Comparison of ENCODE assay signal across 8 mouse cellular contexts in genomic region chr11:89299784-89300775, GRCm38 (mm10). TPM values are rescaled to one million over a fixed set of nuclear protein-coding genes. Genes with fewer than 3 reads are reported as not detected.
DNase-seq lines count a peak whose midpoint lies in the region; ATAC-seq and TF ChIP-seq lines count a peak whose summit lies in the region.

No protein-coding gene starts in this region.

- WGBS in heart, postnatal 0 days = 9% methylated on average over 24 of the region's 26 CpGs
- 6% methylated on average over 23 of the region's 26 CpGs for WGBS in heart, adult 2 months
- WGBS in embryonic facial prominence, embryonic 11.5 days = 2% methylated on average over 25 of the region's 26 CpGs
- 7% methylated on average over 19 of the region's 26 CpGs for WGBS in intestine, embryonic 15.5 days
- WGBS in neural tube, embryonic 14.5 days = under 1% methylated on average over 26 of the region's 26 CpGs
- 12% methylated on average over 26 of the region's 26 CpGs for whole genome bisulfite sequencing in thymus, adult 2 months

- no peak for TF ChIP-seq POLR2A in heart, adult 2 months (IDR thresholded peaks at IDR 0.05; ENCODE audit: insufficient read depth, low read depth, low read length)
- TF ChIP-seq POLR2A in thymus, adult 2 months (IDR thresholded peaks at IDR 0.05; ENCODE audit: control insufficient read depth, extremely low read depth, insufficient read depth, low read length, poor library complexity) = no peak

- no peak overlapping the region for H3K27ac ChIP-seq in heart, postnatal 0 days (ENCODE audit: low read depth)
- H3K27ac ChIP-seq in heart, adult 2 months = no peak overlapping the region
- no peak overlapping the region for H3K27ac ChIP-seq in embryonic facial prominence, embryonic 11.5 days (replicated peaks; ENCODE audit: low read depth, low read length)
- no peak overlapping the region for H3K27ac ChIP-seq in intestine, embryonic 15.5 days
- H3K27ac ChIP-seq in neural tube, embryonic 14.5 days (ENCODE audit: low read depth, low read length) = no peak overlapping the region
- H3K27ac ChIP-seq in thymus, adult 2 months (ENCODE audit: control insufficient read depth, insufficient read depth, low read length) = no peak overlapping the region

- no peak for DNase-seq in heart, postnatal 0 days (ENCODE audit: low spot score)
- no peak for DNase-seq in heart, adult 2 months
- DNase-seq in embryonic facial prominence, embryonic 11.5 days (ENCODE audit: low spot score) = no peak
- DNase-seq in thymus, adult 2 months = no peak
- DNase-seq in ovary, postnatal 14 days (ENCODE audit: low spot score) = no peak
- no peak for DNase-seq in gastrocnemius, postnatal 25 days

- no peaks in the 10 kb centered on the region for H3K36me3 ChIP-seq in heart, postnatal 0 days (replicated peaks; ENCODE audit: control insufficient read depth, insufficient read depth, low read length)
- no peaks in the 10 kb centered on the region for H3K36me3 ChIP-seq in heart, adult 2 months (ENCODE audit: control insufficient read depth, insufficient read depth, low read length)
- no peaks in the 10 kb centered on the region for H3K36me3 ChIP-seq in embryonic facial prominence, embryonic 11.5 days (replicated peaks; ENCODE audit: control insufficient read depth, insufficient read depth, low read depth, low read length)
- H3K36me3 ChIP-seq in intestine, embryonic 15.5 days = no peaks in the 10 kb centered on the region
- H3K36me3 ChIP-seq in neural tube, embryonic 14.5 days (ENCODE audit: control insufficient read depth, insufficient read depth, low read length) = no peaks in the 10 kb centered on the region
- H3K36me3 ChIP-seq in thymus, adult 2 months (ENCODE audit: control insufficient read depth, insufficient read depth, low read length) = no peaks in the 10 kb centered on the region

- ATAC-seq in heart, postnatal 0 days (ENCODE audit: insufficient read depth, low read depth) = no peak
- ATAC-seq in embryonic facial prominence, embryonic 11.5 days (replicated peaks; ENCODE audit: insufficient number of reproducible peaks, low FRiP score, low TSS enrichment, low read depth) = no peak
- no peak for ATAC-seq in intestine, embryonic 15.5 days
- ATAC-seq in neural tube, embryonic 14.5 days (ENCODE audit: low read depth) = no peak

- H3K9ac ChIP-seq in heart, postnatal 0 days (replicated peaks; ENCODE audit: low read depth, low read length) = no peak overlapping the region
- H3K9ac ChIP-seq in heart, adult 2 months (ENCODE audit: low read depth, low read length) = no peak overlapping the region
- H3K9ac ChIP-seq in embryonic facial prominence, embryonic 11.5 days (replicated peaks; ENCODE audit: low read length) = no peak overlapping the region
- no peak overlapping the region for H3K9ac ChIP-seq in intestine, embryonic 15.5 days
- no peak overlapping the region; the same call in 1 of the 2 replicates for H3K9ac ChIP-seq in neural tube, embryonic 14.5 days (replicated peaks; ENCODE audit: low read depth, low read length)

- H3K9me3 ChIP-seq in heart, postnatal 0 days (replicated peaks; ENCODE audit: control insufficient read depth, low read length) = no peaks in the 10 kb centered on the region
- H3K9me3 ChIP-seq in embryonic facial prominence, embryonic 11.5 days (replicated peaks; ENCODE audit: control insufficient read depth, low read length) = no peaks in the 10 kb centered on the region
- H3K9me3 ChIP-seq in intestine, embryonic 15.5 days = no peaks in the 10 kb centered on the region
- H3K9me3 ChIP-seq in neural tube, embryonic 14.5 days (ENCODE audit: control insufficient read depth, low read length) = no peaks in the 10 kb centered on the region

- peaks cover 10% of the 10 kb centered on the region; the same call in 1 of the 2 replicates for H3K4me1 ChIP-seq in heart, postnatal 0 days (ENCODE audit: control insufficient read depth, insufficient read depth)
- no peaks in the 10 kb centered on the region for H3K4me1 ChIP-seq in heart, adult 2 months (ENCODE audit: control insufficient read depth, insufficient read depth, low read length)
- no peaks in the 10 kb centered on the region; the same call in 1 of the 2 replicates for H3K4me1 ChIP-seq in embryonic facial prominence, embryonic 11.5 days (ENCODE audit: control insufficient read depth, insufficient read depth, low read length)
- H3K4me1 ChIP-seq in intestine, embryonic 15.5 days (replicated peaks) = peaks cover 22% of the 10 kb centered on the region
- H3K4me1 ChIP-seq in neural tube, embryonic 14.5 days (ENCODE audit: control insufficient read depth, insufficient read depth, low read length) = peaks cover 14% of the 10 kb centered on the region
- peaks cover 17% of the 10 kb centered on the region for H3K4me1 ChIP-seq in thymus, adult 2 months (replicated peaks; ENCODE audit: control insufficient read depth, insufficient read depth, low read length)

- TF ChIP-seq CTCF in heart, postnatal 0 days (IDR thresholded peaks at IDR 0.05; ENCODE audit: low read depth) = no peak
- no peak for TF ChIP-seq CTCF in heart, adult 2 months (IDR thresholded peaks at IDR 0.05)
- TF ChIP-seq CTCF in thymus, adult 2 months (IDR thresholded peaks at IDR 0.05; ENCODE audit: borderline replicate concordance, control insufficient read depth, extremely low read depth, insufficient read depth, low read length, poor library complexity) = no peak

- peak overlapping the region; percentile 96 for H3K4me2 ChIP-seq in heart, postnatal 0 days (ENCODE audit: low read depth, low read length)
- H3K4me2 ChIP-seq in embryonic facial prominence, embryonic 11.5 days (ENCODE audit: low read depth, low read length) = peak overlapping the region; percentile 89
- peak overlapping the region; percentile 83 for H3K4me2 ChIP-seq in intestine, embryonic 15.5 days (replicated peaks)
- H3K4me2 ChIP-seq in neural tube, embryonic 14.5 days (ENCODE audit: low read depth, low read length) = peak overlapping the region; percentile 74

- peaks cover 46% of the 10 kb centered on the region for H3K27me3 ChIP-seq in heart, postnatal 0 days (ENCODE audit: control insufficient read depth, insufficient read depth, low read length)
- peaks cover 16% of the 10 kb centered on the region for H3K27me3 ChIP-seq in heart, adult 2 months (ENCODE audit: control insufficient read depth, insufficient read depth, low read length)
- H3K27me3 ChIP-seq in embryonic facial prominence, embryonic 11.5 days (ENCODE audit: control insufficient read depth, insufficient read depth, low read length) = peaks cover 8% of the 10 kb centered on the region
- peaks cover 35% of the 10 kb centered on the region for H3K27me3 ChIP-seq in intestine, embryonic 15.5 days (replicated peaks)
- no peaks in the 10 kb centered on the region for H3K27me3 ChIP-seq in neural tube, embryonic 14.5 days (ENCODE audit: control insufficient read depth, insufficient read depth, low read length)
- peaks cover 22% of the 10 kb centered on the region for H3K27me3 ChIP-seq in thymus, adult 2 months (ENCODE audit: control insufficient read depth, insufficient read depth, low read length)

- TF ChIP-seq EP300 in heart, postnatal 0 days (IDR thresholded peaks at IDR 0.05; ENCODE audit: low read depth) = no peak
- TF ChIP-seq EP300 in heart, adult 2 months (IDR thresholded peaks at IDR 0.05; ENCODE audit: insufficient read depth, low read depth, low read length) = no peak

- no peaks in the 10 kb centered on the region for H3K79me2 ChIP-seq in heart, adult 2 months (replicated peaks; ENCODE audit: control insufficient read depth, insufficient read depth, low read length)

- no peak overlapping the region for H3K4me3 ChIP-seq in heart, postnatal 0 days (ENCODE audit: low read depth, low read length)
- H3K4me3 ChIP-seq in heart, adult 2 months = no peak overlapping the region
- peak overlapping the region; percentile 23 for H3K4me3 ChIP-seq in embryonic facial prominence, embryonic 11.5 days (ENCODE audit: low read depth, low read length)
- H3K4me3 ChIP-seq in intestine, embryonic 15.5 days (replicated peaks) = peak overlapping the region; percentile 19
- H3K4me3 ChIP-seq in neural tube, embryonic 14.5 days (ENCODE audit: low read depth, low read length) = peak overlapping the region; percentile 33
- H3K4me3 ChIP-seq in thymus, adult 2 months (ENCODE audit: control insufficient read depth, insufficient read depth, low read length) = no peak overlapping the region

- intact Hi-C loops in heart, adult 2 months (cut with DNase I) = loop anchor here (5.0 to 10.0 kb wide), 2 partner anchors 218 to 315 kb away; no protein-coding TSS in a partner anchor

RNA-seq across cellular contexts. Expression of gene Nog, which starts 2.1 kb away (rescaled TPM):
- total RNA-seq in heart, postnatal 0 days (2014; rRNA removed; ENCODE audit: low replicate concordance) = 0.85 TPM in 1 of 2 replicates, not detected in the other
- polyA plus RNA-seq in heart, postnatal 0 days (2015; fragmentation: Nextera tagmentation; extraction: Ambion mirVana) = 0.14 TPM in 1 of 2 replicates, not detected in the other
- total RNA-seq in heart, adult 2 months (2021) = under 1 TPM; 0.18 to 0.20 TPM
- polyA plus RNA-seq in heart, adult 2 months (2012; rRNA removed) = 0.18 and 0.39 TPM in 2 replicates
- polyA plus RNA-seq in embryonic facial prominence, embryonic 11.5 days (2014; fragmentation: Nextera tagmentation; extraction: Ambion mirVana) = 3.0 and 3.4 TPM in 2 replicates
- 2.6 and 2.7 TPM in 2 replicates for polyA plus RNA-seq in intestine, embryonic 15.5 days (2015; fragmentation: Nextera tagmentation; extraction: Ambion mirVana)
- 3.6 and 4.4 TPM in 2 replicates for polyA plus RNA-seq in neural tube, embryonic 14.5 days (2014; fragmentation: Nextera tagmentation; extraction: Ambion mirVana)
- 0.26 and 0.53 TPM in 2 replicates for polyA plus RNA-seq in thymus, adult 2 months (2012; rRNA removed)
- 1 to 10 TPM; 1.6 TPM for total RNA-seq in gastrocnemius, postnatal 25 days (2021)

Comparison
In these comparisons a context has a peak if more than half of its experiments do, and no peak if none do; other contexts are left out.
1. H3K4me3 ChIP-seq: peak in embryonic facial prominence, embryonic 11.5 days (single experiment), intestine, embryonic 15.5 days (single experiment) and neural tube, embryonic 14.5 days (single experiment); none in heart, postnatal 0 days (single experiment), heart, adult 2 months (single experiment) and thymus, adult 2 months (single experiment).
2. Peak in every context shown above with its lines, with median percentiles within 50 percentile points of each other: H3K4me2 ChIP-seq.